Mouse (Mus musculus) kidney, postnatal 25 days (tissue): ENCODE data around the gene Kifc1.
A peak's percentile ranks its signal among the peaks of the same experiment; 100 is the strongest.
"Not testable (repeated sequence)": the region's sequence is repeated elsewhere in the genome, so short reads cannot be mapped to it uniquely, and the experiment has no call there.

Experiments
- DNase-seq, 2 experiments: peaks; one replicate each; pipeline ENCODE4 v3.0.0; 2021; ENCODE audit warnings: mixed read lengths in 2 of 2

Kifc1 gene

GRCm38 (mm10) chr17:33901653-33902052 lies 11.2 kb upstream of the Kifc1 start:
- DNase-seq, result no peak

GRCm38 (mm10) chr17:33900989-33901314 lies 10.5 kb upstream of the Kifc1 start:
- DNase-seq, result no peak

- no peak for DNase-seq
Observed at GRCm38 (mm10) chr17:33900281-33900988, 10.0 kb upstream of the Kifc1 start.

GRCm38 (mm10) chr17:33899642-33900041 lies 9.2 kb upstream of the Kifc1 start:
- DNase-seq, result no peak

GRCm38 (mm10) chr17:33898193-33898592 lies 7.7 kb upstream of the Kifc1 start:
- not testable (repeated sequence) for DNase-seq

DNA sequence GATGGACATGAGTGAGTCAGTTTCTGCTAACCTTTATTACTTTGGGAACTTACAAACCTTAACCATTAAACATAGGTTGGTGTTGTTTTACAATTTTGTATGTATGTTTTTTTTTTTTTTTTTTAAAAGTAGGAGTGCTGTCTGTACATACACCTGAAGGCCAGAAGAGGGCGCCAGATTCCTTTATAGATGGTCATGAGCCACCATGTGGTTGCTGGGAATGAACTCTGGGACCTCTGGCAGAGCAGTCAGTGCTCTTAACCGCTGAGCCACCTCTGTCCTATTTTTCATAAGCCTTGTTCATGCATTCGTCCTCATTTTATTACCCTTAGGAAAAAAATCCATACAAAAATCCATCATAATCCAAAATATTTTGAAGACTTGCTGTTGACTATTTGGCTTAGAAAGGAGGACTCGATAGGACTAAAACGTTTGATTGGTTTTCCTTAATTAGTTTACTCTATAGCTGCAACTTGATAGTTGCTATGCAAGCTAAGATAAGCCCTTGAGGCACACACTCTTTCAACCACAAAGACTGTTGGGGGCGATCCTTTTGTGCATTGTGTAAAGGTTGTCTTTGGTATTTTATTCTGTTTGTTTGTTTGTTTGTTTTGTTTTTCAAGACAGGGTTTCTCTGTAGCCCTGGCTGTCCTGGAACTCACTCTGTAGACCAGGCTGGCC lies 6.8 kb upstream of the Kifc1 start:
- DNase-seq, result peak; percentile 64 to 67

- not testable (repeated sequence) for DNase-seq
Observed at GRCm38 (mm10) chr17:33893011-33893410, 2.5 kb upstream of the Kifc1 start.

- no peak for DNase-seq
Observed at GRCm38 (mm10) chr17:33892429-33892828, 2.0 kb upstream of the Kifc1 start.

DNA sequence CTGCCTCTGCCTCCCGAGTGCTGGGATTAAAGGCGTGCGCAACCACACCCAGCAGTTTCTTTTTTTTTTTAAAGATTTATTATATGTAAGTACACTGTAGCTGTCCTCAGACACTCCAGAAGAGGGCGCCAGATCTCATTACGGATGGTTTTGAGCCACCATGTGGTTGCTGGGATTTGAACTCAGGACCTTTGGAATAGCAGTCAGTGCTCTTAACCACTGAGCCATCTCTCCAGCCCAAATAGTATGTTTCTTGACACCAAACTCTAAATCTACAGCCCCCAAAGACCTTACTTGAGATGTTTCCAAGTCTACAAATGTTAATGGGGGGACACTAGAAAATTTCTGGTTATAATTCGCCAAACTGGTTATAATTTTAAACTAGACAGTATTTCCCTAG lies 1.4 kb upstream of the Kifc1 start:
- not testable (repeated sequence) for DNase-seq

GRCm38 (mm10) chr17:33891357-33891756 lies 896 bp upstream of the Kifc1 start:
- no peak for DNase-seq

GRCm38 (mm10) chr17:33889941-33890532 lies 424 bp downstream of the Kifc1 start:
- DNase-seq, result not testable (repeated sequence)

GRCm38 (mm10) chr17:33888230-33888629 lies 2.2 kb downstream of the Kifc1 start:
- DNase-seq, result not testable (repeated sequence)

- DNase-seq, result peak; percentile 19 to 65
Observed at GRCm38 (mm10) chr17:33887802-33888201, 2.7 kb downstream of the Kifc1 start.

- DNase-seq, result not testable (repeated sequence)
Observed at GRCm38 (mm10) chr17:33884320-33884719, 6.1 kb downstream of the Kifc1 start.

DNA sequence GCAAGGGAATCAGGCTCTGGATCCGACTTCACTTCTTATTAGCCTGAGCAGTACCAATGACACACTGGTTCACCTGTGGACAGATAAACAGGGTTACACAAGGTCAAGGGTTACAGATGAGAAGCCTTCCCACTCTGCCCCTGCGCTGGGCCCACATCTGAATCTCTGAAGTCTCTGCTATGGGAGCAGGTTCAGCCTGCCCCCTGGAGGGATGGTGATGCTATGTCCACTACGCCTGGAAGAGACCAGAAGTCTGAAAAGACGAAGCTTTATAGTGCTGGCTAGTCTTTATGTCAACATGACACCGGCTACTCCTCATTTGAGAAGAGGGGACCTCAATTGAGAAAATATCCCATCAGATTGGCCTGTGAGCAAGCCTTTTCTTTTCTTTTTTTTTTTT lies 14.7 kb downstream of the Kifc1 start:
- peak; percentile 26 to 49 for DNase-seq

- no peak for DNase-seq
Observed at GRCm38 (mm10) chr17:33874411-33874810, 16.1 kb downstream of the Kifc1 start.

GRCm38 (mm10) chr17:33873537-33873936 lies 16.9 kb downstream of the Kifc1 start, which contains the start of gene Gm7029:
TSS of gene Gm7029 (plus strand) at chr17:33873837.
- not testable (repeated sequence) for DNase-seq

GRCm38 (mm10) chr17:33865330-33866030 lies 25.0 kb downstream of the Kifc1 start:
- peak; percentile 67 to 73 for DNase-seq

GRCm38 (mm10) chr17:33857816-33858215 lies 32.6 kb downstream of the Kifc1 start:
- no peak for DNase-seq

GRCm38 (mm10) chr17:33851331-33851730 lies 39.1 kb downstream of the Kifc1 start:
- DNase-seq, result no peak

GRCm38 (mm10) chr17:33848139-33848538 lies 42.3 kb downstream of the Kifc1 start:
- DNase-seq, result no peak

- no peak for DNase-seq
Observed at GRCm38 (mm10) chr17:33844196-33844595, 46.3 kb downstream of the Kifc1 start.
